Comparison of ENCODE assay signal across 21 mouse cellular contexts in the genomic region with DNA sequence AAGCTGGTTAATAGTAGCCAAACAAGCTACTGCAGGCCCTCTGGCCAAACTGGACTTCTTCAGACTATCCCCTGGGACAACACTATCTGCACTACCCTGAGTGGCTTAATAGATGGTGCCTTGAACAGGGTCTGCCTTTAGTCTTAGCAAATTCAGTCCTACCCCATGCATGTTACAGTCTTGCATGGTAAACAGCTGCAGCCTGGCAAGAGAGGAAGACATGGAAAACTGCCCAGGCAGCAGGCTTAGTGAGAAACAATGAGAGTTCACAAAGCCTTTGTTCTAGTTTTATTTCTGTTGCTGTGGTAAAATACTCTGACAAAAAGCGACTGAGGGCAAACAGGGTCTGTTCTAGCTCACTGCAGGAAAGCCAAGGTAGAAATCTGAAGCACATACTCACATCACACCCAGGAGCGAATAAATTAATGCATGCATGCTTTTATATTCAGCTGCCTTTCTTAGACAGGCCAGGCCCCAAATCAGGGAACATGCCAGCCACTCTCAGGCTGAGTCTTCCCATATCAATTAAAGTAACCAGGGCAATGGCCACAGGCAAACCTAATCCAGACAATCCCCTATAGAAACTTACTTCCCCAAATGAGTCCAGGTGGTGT. TPM values are rescaled to one million over a fixed set of nuclear protein-coding genes. Genes with fewer than 3 reads are reported as not detected.
DNase-seq lines count a peak whose midpoint lies in the region; ATAC-seq lines count a peak whose summit lies in the region.
"Had no signal": no experiment of that assay in that cellular context is flagged by ENCODE, and none has a peak within 500 bp of the region (broad histone marks: within the 10 kb centered on the region; RNA-seq: fewer than 3 reads in every experiment).

No protein-coding gene starts in this region.

- no peak overlapping the region for H3K9ac ChIP-seq in embryonic facial prominence, embryonic 14.5 days (ENCODE audit: low read depth, low read length)
- H3K9ac ChIP-seq: embryonic facial prominence, embryonic 15.5 days; intestine, embryonic 15.5 days; limb, embryonic 12.5 days; liver, postnatal 0 days; midbrain, embryonic 12.5 days; neural tube, embryonic 12.5 days had no signal

- no peak overlapping the region for H3K4me3 ChIP-seq in embryonic facial prominence, embryonic 14.5 days (ENCODE audit: low read depth, low read length)
- no peak overlapping the region for H3K4me3 ChIP-seq in embryonic facial prominence, embryonic 10.5 days
- H3K4me3 ChIP-seq: embryonic facial prominence, embryonic 15.5 days; heart, embryonic 10.5 days; intestine, embryonic 15.5 days; limb, embryonic 12.5 days; midbrain, embryonic 12.5 days; neural tube, embryonic 12.5 days had no signal

- WGBS in embryonic facial prominence, embryonic 14.5 days, result 53% methylated on average over 2 of the region's 2 CpGs
- 70% methylated on average over 2 of the region's 2 CpGs for WGBS in embryonic facial prominence, embryonic 10.5 days

- DNase-seq in embryonic facial prominence, embryonic 14.5 days (ENCODE audit: low spot score), result peak; percentile 8
- DNase-seq in embryonic facial prominence, embryonic 10.5 days (ENCODE audit: low spot score), result no peak
- peak; percentile 26 for DNase-seq in layer of hippocampus, adult 11-12 months (ENCODE audit: low spot score)
- no peak for DNase-seq in layer of hippocampus, postnatal 25 days (ENCODE audit: extremely low spot score in 1 of 2, low spot score in 1 of 2)
- DNase-seq in adipocyte (ENCODE audit: low spot score), result peak; percentile 64
- peak; percentile 9 to 24 for DNase-seq in layer of hippocampus, postnatal 14 days (ENCODE audit: low spot score in 2 of 2)
- no peak for DNase-seq in gastrocnemius, postnatal 10 days
- DNase-seq: cerebellum, adult 18-20 months; gastrocnemius, postnatal 36 days; heart, postnatal 14 days; liver, postnatal 0 days; lung, postnatal 36 days; thymus, postnatal 4 days had no signal

- no peaks in the 10 kb centered on the region for H3K36me3 ChIP-seq in embryonic facial prominence, embryonic 14.5 days (ENCODE audit: control insufficient read depth, insufficient read depth, low read length)
- H3K36me3 ChIP-seq in embryonic facial prominence, embryonic 10.5 days (replicated peaks), result no peaks in the 10 kb centered on the region
- H3K36me3 ChIP-seq: embryonic facial prominence, embryonic 15.5 days; heart, embryonic 10.5 days; intestine, embryonic 15.5 days; limb, embryonic 12.5 days; midbrain, embryonic 12.5 days; neural tube, embryonic 12.5 days had no signal

- H3K9me3 ChIP-seq in embryonic facial prominence, embryonic 14.5 days (ENCODE audit: control insufficient read depth, low read length), result no peaks in the 10 kb centered on the region
- no peaks in the 10 kb centered on the region for H3K9me3 ChIP-seq in embryonic facial prominence, embryonic 10.5 days
- H3K9me3 ChIP-seq: embryonic facial prominence, embryonic 15.5 days; heart, embryonic 10.5 days; intestine, embryonic 15.5 days; limb, embryonic 12.5 days; midbrain, embryonic 12.5 days; neural tube, embryonic 12.5 days had no signal

- no peak for ATAC-seq in embryonic facial prominence, embryonic 14.5 days (ENCODE audit: low read depth)
- no peak for ATAC-seq in CD4-positive, CD25-positive, alpha-beta regulatory T cell, adult 4 months
- ATAC-seq: activated CD4-positive, CD25-positive, alpha-beta regulatory T cell, adult 4 months; intestine, embryonic 15.5 days; liver, postnatal 0 days had no signal

- no peaks in the 10 kb centered on the region for H3K27me3 ChIP-seq in embryonic facial prominence, embryonic 14.5 days (replicated peaks; ENCODE audit: control insufficient read depth, insufficient read depth, low read length)
- H3K27me3 ChIP-seq in embryonic facial prominence, embryonic 10.5 days (replicated peaks; ENCODE audit: low read depth, poor library complexity, severe bottlenecking), result no peaks in the 10 kb centered on the region
- H3K27me3 ChIP-seq: embryonic facial prominence, embryonic 15.5 days; intestine, embryonic 15.5 days; limb, embryonic 12.5 days; midbrain, embryonic 12.5 days; neural tube, embryonic 12.5 days had no signal

- H3K4me2 ChIP-seq in embryonic facial prominence, embryonic 14.5 days (ENCODE audit: low read depth, low read length), result no peak overlapping the region
- H3K4me2 ChIP-seq: embryonic facial prominence, embryonic 15.5 days; intestine, embryonic 15.5 days; limb, embryonic 12.5 days; midbrain, embryonic 12.5 days; neural tube, embryonic 12.5 days had no signal

- H3K27ac ChIP-seq in embryonic facial prominence, embryonic 14.5 days (replicated peaks; ENCODE audit: low read depth, low read length), result no peak overlapping the region
- H3K27ac ChIP-seq in embryonic facial prominence, embryonic 10.5 days (replicated peaks), result no peak overlapping the region
- H3K27ac ChIP-seq: embryonic facial prominence, embryonic 15.5 days; heart, embryonic 10.5 days; intestine, embryonic 15.5 days; limb, embryonic 12.5 days; midbrain, embryonic 12.5 days; neural tube, embryonic 12.5 days had no signal

- no peaks in the 10 kb centered on the region for H3K4me1 ChIP-seq in embryonic facial prominence, embryonic 14.5 days (ENCODE audit: control insufficient read depth, insufficient read depth, low read length)
- no peaks in the 10 kb centered on the region for H3K4me1 ChIP-seq in embryonic facial prominence, embryonic 10.5 days
- H3K4me1 ChIP-seq: embryonic facial prominence, embryonic 15.5 days; heart, embryonic 10.5 days; intestine, embryonic 15.5 days; limb, embryonic 12.5 days; midbrain, embryonic 12.5 days; neural tube, embryonic 12.5 days had no signal

RNA-seq across cellular contexts. Expression of gene Ids, which starts 36.2 kb away (rescaled TPM):
- polyA plus RNA-seq in embryonic facial prominence, embryonic 14.5 days (2014; fragmentation: Nextera tagmentation; extraction: Ambion mirVana), result 4.9 and 5.8 TPM in 2 replicates
- polyA plus RNA-seq in embryonic facial prominence, embryonic 10.5 days (2016; fragmentation: Nextera tagmentation; extraction: Ambion mirVana), result 1.5 and 1.6 TPM in 2 replicates
- 100 to 1,000 TPM; 285 to 292 TPM for total RNA-seq in layer of hippocampus, postnatal 25 days (2021)
- total RNA-seq in layer of hippocampus, postnatal 14 days (2021), result 100 to 1,000 TPM; 267 to 314 TPM
- total RNA-seq in gastrocnemius, postnatal 10 days (2021), result 10 to 100 TPM; 15.6 to 16.4 TPM
- 1 to 10 TPM; 4.8 to 6.2 TPM for polyA plus RNA-seq in CD4-positive, CD25-positive, alpha-beta regulatory T cell, adult 4 months (2017; shearing (Covaris generic))

RNA-seq across cellular contexts. Expression of gene 1110012L19Rik, which starts 57.0 kb away (rescaled TPM):
- 25.6 and 29.0 TPM in 2 replicates for polyA plus RNA-seq in embryonic facial prominence, embryonic 14.5 days (2014; fragmentation: Nextera tagmentation; extraction: Ambion mirVana)
- polyA plus RNA-seq in embryonic facial prominence, embryonic 10.5 days (2016; fragmentation: Nextera tagmentation; extraction: Ambion mirVana), result 26.3 and 28.4 TPM in 2 replicates
- total RNA-seq in layer of hippocampus, postnatal 25 days (2021), result 10 to 100 TPM; 13.8 to 17.2 TPM
- 10 to 100 TPM; 15.9 to 17.3 TPM for total RNA-seq in layer of hippocampus, postnatal 14 days (2021)
- 10 to 100 TPM; 12.2 to 14.1 TPM for total RNA-seq in gastrocnemius, postnatal 10 days (2021)
- polyA plus RNA-seq in CD4-positive, CD25-positive, alpha-beta regulatory T cell, adult 4 months (2017; shearing (Covaris generic)), result 10 to 100 TPM; 33.3 to 37.6 TPM

Comparison
In these comparisons a context has a peak if more than half of its experiments do, and no peak if none do; other contexts are left out.
1. DNase-seq: peak in embryonic facial prominence, embryonic 14.5 days (single experiment), layer of hippocampus, adult 11-12 months (single experiment), adipocyte (single experiment) and layer of hippocampus, postnatal 14 days (2 of 2); none in embryonic facial prominence, embryonic 10.5 days (single experiment), layer of hippocampus, postnatal 25 days (0 of 2) and gastrocnemius, postnatal 10 days (single experiment).
2. RNA of gene Ids, which starts 36.2 kb away (total RNA-seq): 267 to 314 TPM in layer of hippocampus, postnatal 14 days and 285 to 292 TPM in layer of hippocampus, postnatal 25 days; 15.6 to 16.4 TPM in gastrocnemius, postnatal 10 days; every median in the first group is over 10 times any median in the second.